Mouse (Mus musculus) olfactory bulb, adult 2 months (tissue): ENCODE measurements around the gene Zfp446.

Experiments
- CTCF ChIP-seq: fragments of 200-500 bp; IDR thresholded peaks from 2 replicates; pipeline ENCODE4 v1.5.1; 2012; ENCODE audit warnings: low read depth, mild to moderate bottlenecking, low read length, moderate library complexity; ENCODE audit not compliant: insufficient read depth
- POLR2A ChIP-seq: fragments of 200-500 bp; IDR thresholded peaks from 2 replicates; pipeline ENCODE4 v1.6.1; 2012; ENCODE audit warnings: mild to moderate bottlenecking, low read depth, low read length, moderate library complexity; ENCODE audit not compliant: insufficient read depth

- TF ChIP-seq POLR2A = no peak
- no peak for TF ChIP-seq CTCF
Measured at GRCm38 (mm10) chr7:12993148-12993547, 15.5 kb downstream of the Zfp446 start.
